Mouse (Mus musculus): ENCODE measurements around the gene Megf11.

The Megf11 gene

GRCm38 (mm10) chr9:64385511-64386465, at the start of gene Megf11:
TSS of gene Megf11 (plus strand) at chr9:64385626.
- no peak for DNase-seq (ENCODE audit: low spot score)

GRCm38 (mm10) chr9:64335825-64336224, 49.6 kb upstream of the Megf11 start:
- no peak for DNase-seq (ENCODE audit: low spot score)

DNA sequence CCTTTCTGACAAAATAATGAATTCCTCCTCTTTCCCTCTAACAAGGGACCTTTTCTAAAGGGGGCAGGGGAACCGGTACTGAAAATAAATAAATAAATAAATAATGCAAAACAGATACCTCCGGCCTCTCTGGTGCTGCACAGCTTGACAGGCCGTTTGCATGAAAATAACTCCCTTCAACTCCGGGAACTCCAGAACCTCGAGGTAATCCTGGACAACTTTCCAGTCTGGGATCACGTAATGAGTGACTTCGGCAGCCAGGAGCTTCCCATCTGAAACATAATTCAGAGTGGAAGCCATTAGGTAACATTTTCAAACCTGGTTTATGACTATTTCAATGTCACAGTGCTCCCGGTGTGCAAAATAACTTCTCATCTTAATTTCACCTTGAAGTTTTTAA, 46.1 kb upstream of the Megf11 start:
- no peak for DNase-seq (ENCODE audit: low spot score)

- peak; percentile 74 for DNase-seq (ENCODE audit: low spot score)
Observed at GRCm38 (mm10) chr9:64340351-64341253, 44.8 kb upstream of the Megf11 start.

GRCm38 (mm10) chr9:64341254-64341566, 44.2 kb upstream of the Megf11 start, which contains the start of gene Dis3l:
TSS of gene Dis3l (minus strand) at chr9:64341288.
- peak; percentile 68 for DNase-seq (ENCODE audit: low spot score)

DNA sequence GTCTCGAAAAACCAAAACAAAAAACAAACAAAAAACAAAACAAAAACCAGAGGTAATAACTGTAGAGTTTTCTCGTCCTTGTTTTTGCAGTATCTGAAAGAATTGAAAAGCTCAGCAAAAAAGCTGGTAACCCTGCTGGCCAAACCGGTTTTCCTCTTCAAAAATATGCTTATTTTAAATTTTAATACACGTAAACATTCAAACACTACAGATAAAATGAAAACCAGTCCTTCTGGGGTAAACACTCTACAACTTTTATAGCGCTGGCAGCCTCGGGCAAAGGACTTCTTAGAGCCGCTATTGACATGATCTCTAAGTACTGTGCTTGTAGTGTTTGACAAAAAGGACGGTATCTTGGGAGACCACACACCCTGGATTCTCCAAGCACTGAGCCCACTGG, 43.8 kb upstream of the Megf11 start:
- no peak for DNase-seq (ENCODE audit: low spot score)

- no peak for DNase-seq (ENCODE audit: low spot score)
Observed at GRCm38 (mm10) chr9:64343656-64344055, 41.8 kb upstream of the Megf11 start.

DNA sequence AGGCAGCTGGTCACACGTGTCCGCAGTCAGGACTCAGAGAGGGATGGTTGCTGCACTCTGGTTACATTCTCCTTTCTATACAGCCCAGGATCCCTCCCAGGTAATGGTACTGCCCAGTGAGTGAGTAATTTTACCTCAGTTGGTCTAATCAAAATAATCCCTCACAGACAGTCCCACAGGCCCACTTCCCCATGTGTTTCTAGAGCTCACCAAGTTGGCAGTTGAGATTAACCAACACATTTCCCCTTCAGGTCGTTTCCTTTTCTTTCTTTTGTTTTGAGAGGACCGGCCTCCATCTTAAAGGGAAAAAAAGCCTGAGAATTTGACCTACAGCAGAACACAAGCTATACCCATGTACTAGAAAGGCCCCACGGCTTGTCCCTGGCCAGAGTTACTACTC, 39.5 kb upstream of the Megf11 start:
- DNase-seq (ENCODE audit: low spot score): no peak

DNA sequence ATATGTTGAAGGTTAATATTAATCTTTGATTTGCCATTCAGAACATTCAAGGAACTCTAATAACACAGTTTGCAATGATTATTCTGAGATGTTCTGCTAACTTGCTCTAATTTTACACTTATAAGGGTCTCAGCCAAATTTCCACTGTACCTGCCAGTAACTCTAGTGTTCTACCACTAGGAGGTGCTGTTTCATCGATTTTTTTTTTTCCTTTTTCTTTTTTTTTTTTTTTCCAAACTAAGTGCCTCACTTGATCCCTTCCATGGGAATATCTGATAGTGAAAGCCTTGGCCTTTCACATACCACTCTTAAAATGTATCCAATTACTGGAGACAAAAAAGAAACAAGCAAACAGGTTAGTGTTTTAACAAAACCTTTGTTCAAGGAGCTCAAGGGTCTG, 38.0 kb upstream of the Megf11 start:
- peak; percentile 51 for DNase-seq (ENCODE audit: low spot score)

DNA sequence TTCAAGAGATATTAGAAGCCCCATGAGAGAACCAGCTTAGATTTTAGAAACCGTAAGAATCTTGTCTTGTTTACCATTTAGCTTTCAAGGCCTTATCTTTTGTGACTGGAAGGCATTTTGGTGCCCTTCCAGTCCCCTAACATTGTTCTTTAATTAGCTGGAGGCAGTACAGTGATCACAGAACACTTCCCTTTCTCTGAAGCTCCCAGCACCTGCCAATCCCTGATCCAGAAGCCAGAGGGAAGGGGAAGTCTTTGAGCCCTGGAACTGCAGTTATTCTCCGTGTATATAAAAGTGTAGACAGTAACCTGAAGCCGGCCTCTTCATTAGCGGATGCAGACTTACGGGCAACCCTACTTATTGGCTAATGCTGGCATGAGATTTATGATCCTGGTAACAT, 35.9 kb upstream of the Megf11 start:
- DNase-seq (ENCODE audit: low spot score): no peak

GRCm38 (mm10) chr9:64351191-64351590, 34.2 kb upstream of the Megf11 start:
- no peak for DNase-seq (ENCODE audit: low spot score)

DNA sequence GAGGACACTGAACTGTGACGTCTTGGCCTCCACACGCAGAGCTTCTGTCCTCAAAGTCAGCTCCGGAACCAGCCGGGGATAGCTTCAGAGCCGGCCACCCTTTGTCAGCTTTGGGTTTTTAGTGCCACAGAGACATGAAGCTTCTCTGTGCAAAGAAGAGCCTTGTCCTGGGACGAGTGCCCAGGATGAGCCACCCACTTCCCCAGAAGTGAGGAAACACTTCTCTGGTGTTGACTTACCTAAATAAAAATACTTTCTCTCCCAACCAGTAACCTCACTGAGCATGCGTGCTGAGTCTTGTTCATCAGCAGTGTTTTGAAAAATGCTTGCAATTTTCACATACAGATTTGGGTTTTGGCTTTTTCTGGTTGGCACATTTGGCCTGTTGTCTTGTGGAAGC, 29.8 kb upstream of the Megf11 start:
- no peak for DNase-seq (ENCODE audit: low spot score)

GRCm38 (mm10) chr9:64361231-64361950, 24.0 kb upstream of the Megf11 start:
- no peak for DNase-seq (ENCODE audit: low spot score)

DNA sequence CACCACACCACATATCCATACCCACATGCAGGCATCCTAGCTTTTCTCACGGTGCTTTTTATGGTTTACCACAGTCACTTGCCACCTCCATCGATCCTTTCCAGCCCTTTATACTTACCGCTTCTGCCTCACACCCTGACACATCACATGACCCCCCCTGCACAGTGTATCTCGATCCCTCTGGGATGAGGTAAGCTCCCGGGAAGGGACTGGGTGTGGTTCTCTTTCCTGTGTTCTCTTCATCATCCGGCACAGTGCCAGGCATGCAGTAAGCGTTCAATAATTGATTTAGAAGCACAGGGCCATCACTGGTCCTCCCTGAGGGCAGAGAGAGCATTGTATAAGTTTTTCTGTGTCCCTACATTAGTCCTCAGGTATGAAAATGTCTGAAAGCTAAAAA, 15.6 kb upstream of the Megf11 start:
- DNase-seq (ENCODE audit: low spot score): no peak

DNA sequence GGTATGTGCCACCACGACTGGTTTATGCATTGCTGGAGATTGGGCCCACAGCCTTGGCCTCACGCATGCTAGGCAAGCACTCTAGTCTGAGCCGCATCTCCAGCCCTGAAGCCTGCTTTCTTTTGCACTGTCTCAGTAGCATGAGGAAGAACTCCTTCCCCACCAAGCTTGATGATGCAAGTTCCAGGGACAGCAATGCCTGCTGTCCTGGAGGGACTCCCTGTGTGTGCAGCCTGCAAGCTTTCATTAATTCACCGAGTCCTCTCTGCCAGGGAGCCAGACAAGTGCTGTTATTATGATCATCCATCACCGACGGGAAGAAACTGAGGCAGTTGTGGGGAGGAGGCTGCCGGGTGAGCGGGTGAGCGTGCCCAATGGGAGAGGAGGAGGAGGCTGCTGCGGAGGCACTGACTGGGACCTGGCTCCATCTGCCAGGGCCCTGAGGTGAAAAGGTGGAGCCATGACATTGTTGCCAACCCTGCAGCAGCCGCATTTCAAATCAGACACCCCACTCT, 14.1 kb upstream of the Megf11 start:
- no peak for DNase-seq (ENCODE audit: low spot score)

- no peak for DNase-seq (ENCODE audit: low spot score)
Observed at GRCm38 (mm10) chr9:64376380-64376779, 9.0 kb upstream of the Megf11 start.

- DNase-seq (ENCODE audit: low spot score): peak; percentile 72
Observed at GRCm38 (mm10) chr9:64383021-64383788, 2.2 kb upstream of the Megf11 start.

DNA sequence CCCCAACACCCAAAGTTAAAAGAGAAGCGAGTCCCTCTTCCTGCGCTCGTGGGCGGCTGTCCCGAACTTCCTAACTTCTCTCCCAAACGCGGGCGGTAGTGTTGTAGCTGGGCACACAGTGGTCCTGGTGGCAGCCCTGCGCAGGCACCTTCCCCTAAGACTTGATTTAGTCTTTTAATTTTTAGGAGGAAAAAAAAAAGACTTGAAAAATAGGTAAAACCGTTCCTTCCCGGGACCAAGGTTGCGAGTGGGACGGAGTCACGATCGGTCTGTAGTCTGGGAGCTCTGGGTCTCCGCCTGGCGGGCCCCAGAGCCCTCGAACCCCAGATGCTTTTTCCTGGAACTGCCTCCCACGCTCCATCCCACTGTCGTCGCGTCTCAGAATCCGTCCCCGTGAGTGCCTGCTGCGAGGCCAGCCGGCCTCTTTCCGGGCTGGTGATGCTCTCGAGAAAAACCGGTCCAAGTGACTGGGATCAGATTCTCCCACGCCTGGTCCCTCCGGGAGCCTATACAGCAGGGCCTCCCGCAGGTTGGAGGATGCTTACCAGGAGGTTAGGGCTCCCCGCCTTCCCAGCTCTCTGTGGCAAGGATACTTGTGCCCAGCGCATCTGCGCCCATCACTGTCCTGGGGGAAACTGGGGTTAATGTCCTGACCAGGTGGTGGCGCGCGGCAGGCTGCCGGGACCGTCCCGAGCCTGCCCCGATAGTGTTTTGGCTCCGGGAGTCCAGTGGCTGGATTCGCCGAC, 1.2 kb downstream of the Megf11 start:
- DNase-seq (ENCODE audit: low spot score): no peak

DNA sequence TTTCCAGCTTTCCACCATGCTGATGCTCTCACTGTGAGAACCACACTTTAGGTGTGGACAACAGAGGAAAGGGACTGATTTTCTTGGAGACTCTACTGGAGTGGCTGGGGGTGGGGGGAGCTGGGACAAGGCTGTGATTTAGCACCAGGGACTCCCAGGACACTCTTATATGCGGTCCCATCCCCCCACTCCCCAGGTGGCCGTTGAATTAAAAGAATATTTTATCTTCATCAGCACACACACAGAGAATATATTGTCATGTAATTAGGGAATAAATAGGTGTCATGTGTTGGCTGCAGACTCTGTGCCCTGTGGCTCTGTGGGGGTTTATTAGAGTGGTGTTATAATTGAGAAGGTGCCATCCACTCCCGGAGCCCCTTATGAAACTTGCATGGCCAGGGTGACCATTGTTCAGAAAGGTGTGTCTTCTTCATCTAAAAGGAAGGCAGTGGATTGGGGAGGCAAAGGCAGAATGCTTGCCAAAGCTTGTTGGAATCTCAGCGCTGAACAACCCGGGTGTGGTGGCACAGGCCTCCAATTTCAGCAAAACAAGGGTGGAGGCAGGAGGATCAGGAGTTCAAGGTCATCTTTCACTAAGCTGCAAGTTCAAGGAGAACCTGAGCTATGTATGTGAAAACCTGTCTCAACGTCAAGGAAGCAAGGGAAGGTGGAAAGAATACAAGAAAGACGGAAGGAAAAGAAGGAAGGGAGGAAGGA, 4.3 kb downstream of the Megf11 start:
- DNase-seq (ENCODE audit: low spot score): no peak
